Mouse (Mus musculus) G1E (cell line): Measurements from ENCODE around the gene Fer. TPM values are rescaled to one million over a fixed set of nuclear protein-coding genes. Genes with fewer than 3 reads are reported as not detected.

Source experiments
- ATAC-seq: 2 replicates; pipeline ENCODE4 v1.8.0; 2016; ENCODE audit warnings: mild to moderate bottlenecking; ENCODE audit not compliant: insufficient number of reproducible peaks, poor library complexity, low FRiP score, severe bottlenecking; ENCODE audit errors: extremely low read depth
- DNase-seq: peaks from one replicate; pipeline ENCODE4 v3.0.0; 2012; ENCODE audit warnings: low spot score
- H3K27me3 ChIP-seq: 2 replicates; pipeline ENCODE4 v1.6.1; 2012; ENCODE audit warnings: mild to moderate bottlenecking, low read length, inconsistent platforms; ENCODE audit not compliant: insufficient read depth
- H3K36me3 ChIP-seq: replicated peaks from 2 replicates; pipeline ENCODE3; 2012; ENCODE audit warnings: mild to moderate bottlenecking, inconsistent platforms
- H3K4me1 ChIP-seq: 2 replicates; pipeline ENCODE4 v1.6.1; 2012; ENCODE audit warnings: low read depth, low read length, inconsistent platforms, mixed read lengths; ENCODE audit not compliant: insufficient read depth
- H3K4me3 ChIP-seq: 2 replicates; pipeline ENCODE4 v1.5.1; 2012; ENCODE audit warnings: low read depth, mild to moderate bottlenecking, inconsistent platforms, low read length, moderate library complexity, mixed read lengths
- H3K9me3 ChIP-seq: replicated peaks from 2 replicates; pipeline ENCODE4 v1.6.1; 2012; ENCODE audit warnings: inconsistent platforms
- CTCF ChIP-seq: IDR thresholded peaks from 2 replicates; pipeline ENCODE4 v1.5.1; 2012; ENCODE audit warnings: low read depth, low read length, inconsistent platforms, mixed read lengths
- GATA1 ChIP-seq: IDR thresholded peaks from 2 replicates; pipeline ENCODE4 v1.6.1; 2012; ENCODE audit warnings: borderline replicate concordance, low read length, inconsistent platforms, mixed read lengths
- GATA2 ChIP-seq: IDR thresholded peaks from 2 replicates; pipeline ENCODE4 v1.6.1; 2012; ENCODE audit warnings: low read depth, low read length, inconsistent platforms, borderline replicate concordance
- POLR2AphosphoS5 ChIP-seq: IDR thresholded peaks from 2 replicates; pipeline ENCODE4 v1.6.1; 2012; ENCODE audit warnings: low read depth, low read length, inconsistent platforms; ENCODE audit not compliant: insufficient replicate concordance
- TAL1 ChIP-seq: conservative IDR thresholded peaks from 2 replicates; pipeline ENCODE4 v1.6.1; 2012; ENCODE audit warnings: low read depth, low read length, inconsistent platforms, mixed read lengths
- polyA plus RNA-seq: library from polyadenylated mRNA; stranded (reverse); fragments of >175 nt; gene quantifications from 2 replicates; pipeline ENCODE4 v1.2.3, GENCODE M21; 2012
- total RNA-seq, 2 experiments: library from RNA; stranded (forward) in 1 of 2; stranded (reverse) in 1 of 2; fragments of 200-1000 nt in 1 of 2; fragments of >200 nt in 1 of 2; fragmentation: Nextera tagmentation in 1 of 2; gene quantifications; 2 replicates each; pipeline ENCODE4 v1.2.3; 2014 to 2017

Fer gene
- total and polyA plus RNA-seq, 3 experiments = 1.9 to 39.8 (median 27.9) TPM

DNA sequence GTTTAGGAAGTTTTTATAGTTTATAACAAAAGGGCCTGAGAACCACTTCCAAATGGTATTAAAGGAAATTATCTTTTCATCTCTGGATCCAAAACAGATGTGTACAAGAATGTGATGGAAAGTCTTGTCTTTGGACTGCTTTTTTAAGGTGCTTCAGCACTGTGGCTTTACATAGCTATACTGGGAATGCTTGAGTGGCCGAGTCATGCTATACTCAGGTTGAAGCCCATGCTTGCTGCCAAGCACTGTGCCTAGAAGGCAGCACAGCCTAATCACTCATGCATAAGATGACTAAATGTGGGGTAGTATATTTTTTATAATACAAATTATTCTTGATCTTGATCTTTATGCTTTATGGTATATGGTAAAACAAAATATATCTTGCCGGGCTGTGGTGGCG is 225.0 kb downstream of the Fer start:
- DNase-seq = no peak
- H3K36me3 ChIP-seq = peaks cover 1% of the 10 kb centered on the region
- ATAC-seq = no peak
- no peaks in the 10 kb centered on the region for H3K4me1 ChIP-seq
- no peaks in the 10 kb centered on the region for H3K9me3 ChIP-seq
- H3K27me3 ChIP-seq = no peaks in the 10 kb centered on the region
- no peak for TF ChIP-seq CTCF
- no peak for TF ChIP-seq GATA2
- TF ChIP-seq GATA1 = no peak
- no peak for TF ChIP-seq POLR2AphosphoS5
- TF ChIP-seq TAL1 = no peak
- no peak overlapping the region for H3K4me3 ChIP-seq

DNA sequence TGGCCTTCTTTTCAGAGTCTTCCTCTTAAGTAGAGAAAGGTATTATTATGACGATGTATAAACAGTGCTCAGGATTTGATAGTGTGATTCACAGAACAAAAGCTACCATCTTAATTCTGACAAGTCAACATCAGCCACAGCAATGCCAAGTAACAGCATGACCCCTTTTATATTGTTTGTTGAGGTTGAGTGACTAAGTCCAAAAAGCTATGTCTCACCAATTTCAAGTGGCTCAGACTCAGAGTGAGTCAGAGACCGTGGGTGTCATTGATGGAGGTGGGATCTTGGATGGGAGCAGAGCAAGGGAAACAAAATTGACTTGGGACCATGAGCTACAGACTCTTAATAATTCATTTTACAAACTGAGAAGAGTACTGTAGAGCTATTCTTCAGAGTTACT is 230.9 kb downstream of the Fer start:
- ATAC-seq (no peak), DNase-seq (no peak)
- H3K27me3 ChIP-seq = no peaks in the 10 kb centered on the region
- peaks cover 9% of the 10 kb centered on the region for H3K36me3 ChIP-seq
- no peaks in the 10 kb centered on the region; the same call in 1 of the 2 replicates for H3K4me1 ChIP-seq
- no peak for TF ChIP-seq POLR2AphosphoS5
- no peak for TF ChIP-seq TAL1
- TF ChIP-seq GATA2 = no peak
- no peak for TF ChIP-seq CTCF
- TF ChIP-seq GATA1 = no peak
- H3K4me3 ChIP-seq = no peak overlapping the region
- H3K9me3 ChIP-seq = no peaks in the 10 kb centered on the region

DNA sequence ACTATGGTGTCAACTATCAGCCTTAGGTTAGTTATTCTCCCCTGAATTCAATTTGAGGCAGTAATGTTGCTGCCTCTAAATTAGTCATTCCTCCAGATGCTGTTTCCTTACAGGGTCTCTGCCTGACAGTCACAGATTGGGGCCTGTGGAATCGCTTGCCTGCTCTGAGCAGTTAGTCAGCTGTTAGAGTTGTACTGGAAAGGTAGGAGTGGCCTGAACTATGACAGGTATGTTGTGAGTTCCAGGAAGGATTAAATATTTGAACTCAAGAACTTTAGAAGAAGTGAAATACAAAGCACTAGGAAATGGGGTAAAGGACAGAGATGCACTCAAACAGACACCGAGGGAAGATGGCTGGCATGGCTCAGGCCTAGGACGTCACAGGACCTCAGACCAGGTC is 233.9 kb downstream of the Fer start:
- DNase-seq (no peak), ATAC-seq (no peak)

DNA sequence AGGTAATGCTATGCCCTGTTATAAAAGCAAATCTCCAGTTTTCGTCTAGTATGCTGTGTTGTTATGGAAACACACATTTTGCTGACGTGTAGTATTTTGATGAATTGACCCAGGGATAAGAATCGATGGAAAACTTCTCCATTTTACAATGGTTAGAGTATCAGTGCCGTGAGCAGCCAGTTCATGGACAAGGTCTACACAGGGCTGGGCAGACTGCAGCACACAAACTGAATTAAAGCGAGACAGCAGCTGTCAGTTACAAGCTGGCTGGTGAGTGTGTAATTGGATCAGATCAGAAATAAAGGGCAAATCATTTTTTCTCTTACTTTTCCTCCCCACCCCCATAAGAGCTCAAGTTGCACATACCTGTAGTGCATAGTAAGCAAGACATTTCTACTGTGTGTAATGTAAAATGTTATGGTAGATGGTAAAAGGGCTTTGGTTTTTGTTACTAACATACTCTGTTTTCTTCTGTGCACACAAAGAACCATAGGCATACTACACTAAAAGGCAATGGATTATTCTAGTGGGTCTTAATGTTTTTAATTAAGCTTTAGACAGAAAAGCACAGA is 235.0 kb downstream of the Fer start:
- no peaks in the 10 kb centered on the region for H3K27me3 ChIP-seq
- TF ChIP-seq CTCF (no peak), POLR2AphosphoS5 (no peak), TAL1 (no peak), GATA2 (no peak), GATA1 (no peak)
- no peaks in the 10 kb centered on the region for H3K9me3 ChIP-seq
- ATAC-seq = no peak
- no peak for DNase-seq
- H3K4me1 ChIP-seq = peaks cover 3% of the 10 kb centered on the region; the same call in 1 of the 2 replicates
- H3K36me3 ChIP-seq = peaks cover 14% of the 10 kb centered on the region
- no peak overlapping the region for H3K4me3 ChIP-seq

More for the DNA sequence above, 233.9 kb downstream of the Fer start:
- H3K27me3 ChIP-seq = no peaks in the 10 kb centered on the region
- TF ChIP-seq CTCF (no peak), GATA2 (no peak), GATA1 (no peak), POLR2AphosphoS5 (no peak), TAL1 (no peak)
- no peak overlapping the region for H3K4me3 ChIP-seq
- H3K9me3 ChIP-seq = no peaks in the 10 kb centered on the region
- peaks cover 14% of the 10 kb centered on the region for H3K36me3 ChIP-seq
- peaks cover 3% of the 10 kb centered on the region; the same call in 1 of the 2 replicates for H3K4me1 ChIP-seq

DNA sequence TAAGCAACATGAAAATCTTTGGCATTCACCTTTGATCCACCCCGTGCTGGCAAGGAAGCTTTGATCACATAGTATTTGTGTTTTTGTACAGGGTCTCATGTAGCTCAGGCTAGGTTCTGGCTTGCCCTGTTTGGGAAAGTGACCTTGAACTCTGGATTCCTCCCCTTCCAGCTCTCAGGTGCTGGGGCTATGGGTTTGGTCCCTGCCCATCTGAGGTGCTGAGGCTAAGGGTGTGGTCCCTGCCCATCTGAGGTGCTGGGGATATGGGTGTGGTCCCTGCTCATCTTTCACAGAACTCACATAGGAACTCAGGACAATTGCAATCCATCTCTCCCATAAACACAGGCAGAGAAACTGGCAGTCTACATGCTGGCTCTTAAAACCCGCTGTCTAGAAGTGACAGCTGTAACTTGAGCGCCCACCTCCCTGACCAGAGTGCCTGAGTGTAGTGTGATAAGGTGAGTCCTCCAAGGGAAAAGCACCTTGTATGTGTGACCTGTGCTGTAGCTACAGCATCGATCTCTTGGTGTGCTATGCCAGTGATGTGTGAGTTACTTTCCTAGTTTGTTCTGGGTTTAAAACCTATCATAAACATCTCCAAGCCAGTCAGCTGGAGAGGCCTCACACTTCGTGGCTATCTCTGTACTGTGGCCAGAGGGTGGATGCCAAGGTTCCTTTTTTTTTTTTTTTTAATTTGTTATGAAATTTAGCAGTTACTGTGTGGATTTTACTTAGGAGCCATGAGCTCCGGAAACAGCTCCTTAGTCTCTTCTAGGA is 236.7 kb downstream of the Fer start:
- DNase-seq (no peak), ATAC-seq (no peak)
- TF ChIP-seq GATA1 (no peak), CTCF (no peak), TAL1 (no peak), GATA2 (no peak), POLR2AphosphoS5 (no peak)
- no peak overlapping the region for H3K4me3 ChIP-seq
- no peaks in the 10 kb centered on the region for H3K27me3 ChIP-seq
- H3K36me3 ChIP-seq = peaks cover 10% of the 10 kb centered on the region
- H3K9me3 ChIP-seq = no peaks in the 10 kb centered on the region
- peaks cover 3% of the 10 kb centered on the region; the same call in 1 of the 2 replicates for H3K4me1 ChIP-seq

DNA sequence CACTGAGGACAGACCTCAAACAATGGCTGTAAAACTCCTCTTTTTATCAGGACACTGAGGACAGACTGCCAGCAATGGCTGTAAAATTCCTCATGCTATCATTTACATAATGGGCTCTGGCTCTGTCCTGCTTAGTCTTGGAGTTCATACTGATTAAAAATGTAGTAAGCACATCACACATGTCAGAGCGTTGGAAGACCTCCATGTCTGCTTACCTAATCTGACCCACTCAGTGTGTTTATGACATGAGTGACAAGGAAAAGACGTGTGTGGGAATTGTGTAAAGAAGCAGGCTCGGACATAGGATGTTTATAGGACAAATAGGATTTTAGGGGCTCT is 237.3 kb downstream of the Fer start:
- Histone ChIP-seq H3K36me3 (peaks cover 10% of the 10 kb centered on the region), H3K4me1 (peaks cover 3% of the 10 kb centered on the region; the same call in 1 of the 2 replicates), H3K9me3 (no peaks in the 10 kb centered on the region), H3K4me3 (no peak overlapping the region), H3K27me3 (no peaks in the 10 kb centered on the region)
- ATAC-seq = no peak
- TF ChIP-seq TAL1 (no peak), CTCF (no peak), POLR2AphosphoS5 (no peak), GATA2 (no peak), GATA1 (no peak)
- no peak for DNase-seq
